Mouse (Mus musculus): ENCODE measurements around the gene AC134908.4. TPM values are rescaled to one million over a fixed set of nuclear protein-coding genes. Genes with fewer than 3 reads are reported as not detected.
A peak's percentile ranks its signal among the peaks of the same experiment; 100 is the strongest.

AC134908.4 gene
- polyA plus RNA-seq, 1 experiment = 5.0 TPM

GRCm38 (mm10) chr17:25825311-25825710 lies 29.9 kb upstream of the AC134908.4 start:
- DNase-seq = no peak
- no peak overlapping the region for H3K27ac ChIP-seq (ENCODE audit: insufficient read depth, low read length)
- WGBS = 81% methylated on average over 6 of the region's 6 CpGs
- H3K4me3 ChIP-seq (replicated peaks; ENCODE audit: insufficient read depth, low read depth, low read length) = no peak overlapping the region
- no peaks in the 10 kb centered on the region for H3K27me3 ChIP-seq (ENCODE audit: control insufficient read depth, insufficient read depth, low read length)
- TF ChIP-seq CTCF (IDR thresholded peaks at IDR 0.05; ENCODE audit: borderline replicate concordance, insufficient read depth, low read depth, low read length) (no peak), POLR2A (IDR thresholded peaks at IDR 0.05; ENCODE audit: borderline replicate concordance, insufficient read depth, low read length) (no peak)
- H3K4me1 ChIP-seq (ENCODE audit: control insufficient read depth, insufficient read depth, low read length) = peaks cover 17% of the 10 kb centered on the region

DNA sequence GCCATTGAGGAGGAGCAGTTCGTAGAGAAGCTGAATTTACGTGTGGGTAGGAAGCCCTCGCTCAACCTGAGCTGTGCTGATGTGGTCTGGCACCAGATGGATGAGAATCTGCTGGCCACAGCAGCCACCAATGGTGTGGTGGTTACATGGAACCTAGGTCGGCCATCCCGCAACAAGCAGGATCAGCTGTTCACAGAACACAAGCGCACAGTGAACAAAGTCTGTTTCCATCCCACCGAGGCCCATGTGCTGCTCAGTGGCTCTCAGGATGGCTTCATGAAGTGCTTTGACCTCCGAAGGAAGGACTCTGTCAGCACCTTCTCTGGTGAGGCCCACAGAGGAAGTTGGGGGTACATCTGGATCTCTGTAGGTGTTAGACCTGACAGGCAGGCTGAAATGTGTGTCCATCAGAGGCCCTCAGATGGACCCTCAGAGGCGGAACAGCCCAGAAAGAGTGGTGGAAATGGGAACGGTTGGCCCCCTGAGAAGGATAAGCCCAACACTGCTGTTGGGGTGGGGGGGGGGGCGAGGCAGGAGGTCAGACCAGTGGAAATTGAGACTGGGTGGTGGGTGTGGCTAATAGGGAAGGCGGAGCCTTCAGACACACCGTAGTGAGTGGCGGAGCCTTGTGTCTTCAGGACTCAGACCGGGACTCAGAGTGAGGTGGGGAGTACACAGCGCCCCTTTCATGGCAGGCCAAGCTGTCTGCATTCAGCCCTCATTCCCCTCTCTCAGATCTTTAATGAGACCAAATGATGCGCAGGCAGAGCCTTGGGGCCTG lies 29.1 kb upstream of the AC134908.4 start:
- 68% methylated on average over 17 of the region's 17 CpGs for WGBS
- H3K27ac ChIP-seq (ENCODE audit: insufficient read depth, low read length) = no peak overlapping the region

GRCm38 (mm10) chr17:25823452-25823851 lies 28.0 kb upstream of the AC134908.4 start, which contains the start of gene Wdr24:
Gene Wdr24 (plus strand): TSS chr17:25823627.
- Histone ChIP-seq H3K27ac (ENCODE audit: insufficient read depth, low read length) (peak within 1 kb of the TSS; percentile 31; the same call in 1 of the 2 replicates), H3K27me3 (ENCODE audit: control insufficient read depth, insufficient read depth, low read length) (no peaks in the 10 kb centered on the region), H3K4me1 (ENCODE audit: control insufficient read depth, insufficient read depth, low read length) (peaks cover 12% of the 10 kb centered on the region), H3K4me3 (replicated peaks; ENCODE audit: insufficient read depth, low read depth, low read length) (peak within 1 kb of the TSS; percentile 80)
- WGBS = under 1% methylated on average over 18 of the region's 18 CpGs
- TF ChIP-seq POLR2A (IDR thresholded peaks at IDR 0.05; ENCODE audit: borderline replicate concordance, insufficient read depth, low read length) = peak; percentile 77; the same call in 1 of the 2 replicates
- TF ChIP-seq CTCF (IDR thresholded peaks at IDR 0.05; ENCODE audit: borderline replicate concordance, insufficient read depth, low read depth, low read length) = no peak
- DNase-seq = peak; percentile 85 to 86

More for the DNA sequence above, 29.1 kb upstream of the AC134908.4 start:
- TF ChIP-seq CTCF (IDR thresholded peaks at IDR 0.05; ENCODE audit: borderline replicate concordance, insufficient read depth, low read depth, low read length) = no peak
- TF ChIP-seq POLR2A (IDR thresholded peaks at IDR 0.05; ENCODE audit: borderline replicate concordance, insufficient read depth, low read length) = no peak
- H3K27me3 ChIP-seq (ENCODE audit: control insufficient read depth, insufficient read depth, low read length) = no peaks in the 10 kb centered on the region
- peak overlapping the region; percentile 80 for H3K4me3 ChIP-seq (replicated peaks; ENCODE audit: insufficient read depth, low read depth, low read length)
- H3K4me1 ChIP-seq (ENCODE audit: control insufficient read depth, insufficient read depth, low read length) = peaks cover 14% of the 10 kb centered on the region
- DNase-seq = no peak

DNA sequence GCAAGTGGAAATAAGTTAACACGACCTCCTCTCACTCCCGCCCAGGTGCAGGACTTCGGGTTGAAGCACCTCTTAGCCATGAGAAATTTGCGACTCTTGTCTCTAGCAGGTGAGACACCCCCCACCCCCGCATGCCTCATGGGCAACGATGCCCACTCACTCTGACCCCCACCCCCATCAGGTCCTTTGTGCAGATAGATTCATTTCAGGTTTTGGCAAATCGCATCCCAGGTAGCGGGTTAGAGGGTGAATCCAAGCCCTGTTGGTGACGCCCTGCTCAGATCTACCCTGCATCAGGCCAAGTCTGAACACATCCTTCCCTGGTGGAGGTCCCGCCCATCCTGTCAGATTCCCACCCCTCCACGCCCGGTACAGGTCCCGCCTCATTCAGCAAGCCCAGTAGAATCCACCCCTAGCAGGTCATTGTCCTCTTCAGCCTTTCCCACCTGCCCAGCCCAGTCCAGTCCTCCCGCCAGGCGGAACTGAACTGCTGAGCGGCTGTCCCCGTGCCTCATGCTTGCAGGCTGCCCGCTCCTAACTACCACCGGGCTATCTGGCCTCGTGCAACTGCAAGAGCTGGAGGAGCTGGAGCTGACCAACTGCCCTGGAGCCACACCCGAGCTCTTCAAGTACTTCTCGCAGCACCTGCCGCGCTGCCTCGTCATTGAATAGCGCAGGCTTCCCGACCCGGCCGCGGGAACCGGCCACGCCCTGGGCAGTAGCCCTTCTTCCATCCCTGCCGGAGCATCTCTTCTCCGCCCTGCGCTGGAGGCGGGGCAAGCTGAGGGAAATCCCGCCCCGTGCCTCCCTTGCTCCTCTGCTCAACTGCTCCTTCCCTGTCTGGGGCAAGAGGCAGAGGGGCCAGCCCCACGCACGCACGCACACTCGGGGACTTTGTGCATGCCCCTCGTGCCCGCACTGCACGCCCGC lies 23.7 kb upstream of the AC134908.4 start:
- Histone ChIP-seq H3K27ac (ENCODE audit: insufficient read depth, low read length) (no peak overlapping the region), H3K4me1 (ENCODE audit: control insufficient read depth, insufficient read depth, low read length) (peaks cover 24% of the 10 kb centered on the region), H3K27me3 (ENCODE audit: control insufficient read depth, insufficient read depth, low read length) (no peaks in the 10 kb centered on the region), H3K4me3 (replicated peaks; ENCODE audit: insufficient read depth, low read depth, low read length) (no peak overlapping the region)
- peak in 1 of 2 experiments; percentile 44 for DNase-seq
- TF ChIP-seq CTCF (IDR thresholded peaks at IDR 0.05; ENCODE audit: borderline replicate concordance, insufficient read depth, low read depth, low read length) = no peak
- WGBS = 28% methylated on average over 46 of the region's 46 CpGs

DNA sequence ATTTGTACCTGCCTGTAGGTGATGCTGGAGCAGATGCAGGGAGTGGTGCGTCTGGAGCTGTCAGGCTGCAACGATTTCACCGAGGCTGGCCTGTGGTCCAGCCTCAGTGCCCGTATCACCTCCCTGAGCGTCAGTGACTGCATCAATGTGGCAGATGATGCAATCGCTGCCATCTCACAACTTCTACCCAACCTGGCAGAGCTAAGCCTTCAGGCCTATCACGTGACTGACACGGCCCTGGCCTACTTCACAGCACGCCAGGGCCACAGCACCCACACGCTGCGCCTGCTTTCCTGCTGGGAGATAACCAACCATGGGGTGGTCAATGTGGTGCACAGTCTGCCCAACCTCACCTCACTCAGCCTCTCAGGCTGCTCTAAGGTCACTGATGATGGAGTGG lies 22.2 kb upstream of the AC134908.4 start:
- 74% methylated on average over 11 of the region's 11 CpGs for WGBS
- peaks cover 26% of the 10 kb centered on the region for H3K4me1 ChIP-seq (ENCODE audit: control insufficient read depth, insufficient read depth, low read length)
- TF ChIP-seq POLR2A (IDR thresholded peaks at IDR 0.05; ENCODE audit: borderline replicate concordance, insufficient read depth, low read length) (no peak), CTCF (IDR thresholded peaks at IDR 0.05; ENCODE audit: borderline replicate concordance, insufficient read depth, low read depth, low read length) (no peak)

DNA sequence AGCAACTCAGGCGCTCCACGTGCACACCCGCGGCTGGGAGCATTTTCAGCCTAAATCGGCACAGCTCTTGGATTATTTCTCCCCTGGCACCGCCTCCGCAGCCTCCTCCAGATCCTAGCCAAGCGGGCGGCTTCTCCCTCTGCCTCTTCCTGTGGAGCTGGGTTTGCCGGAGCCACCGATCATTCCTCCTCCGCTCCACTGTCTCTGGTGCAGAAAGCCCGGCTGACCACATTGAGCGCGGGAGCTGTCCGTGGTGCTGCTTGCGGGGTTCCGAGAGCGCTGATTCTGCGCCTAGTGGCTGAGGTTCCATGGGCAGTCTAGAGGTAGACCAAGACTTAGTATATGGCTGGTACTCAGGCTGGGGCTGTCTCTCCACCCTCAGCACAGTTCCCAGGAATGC lies 18.0 kb upstream of the AC134908.4 start:
- Histone ChIP-seq H3K27me3 (ENCODE audit: control insufficient read depth, insufficient read depth, low read length) (no peaks in the 10 kb centered on the region), H3K27ac (ENCODE audit: insufficient read depth, low read length) (peak overlapping the region; percentile 36), H3K4me3 (replicated peaks; ENCODE audit: insufficient read depth, low read depth, low read length) (peak overlapping the region; percentile 27), H3K4me1 (ENCODE audit: control insufficient read depth, insufficient read depth, low read length) (peaks cover 44% of the 10 kb centered on the region)
- peak; percentile 76 to 77 for DNase-seq
- TF ChIP-seq CTCF (IDR thresholded peaks at IDR 0.05; ENCODE audit: borderline replicate concordance, insufficient read depth, low read depth, low read length) (peak; percentile 52; the same call in 1 of the 2 replicates), POLR2A (IDR thresholded peaks at IDR 0.05; ENCODE audit: borderline replicate concordance, insufficient read depth, low read length) (no peak)
- WGBS = 0% methylated on average over 20 of the region's 20 CpGs

More for the DNA sequence above, 22.2 kb upstream of the AC134908.4 start:
- no peak overlapping the region for H3K27ac ChIP-seq (ENCODE audit: insufficient read depth, low read length)
- H3K27me3 ChIP-seq (ENCODE audit: control insufficient read depth, insufficient read depth, low read length) = no peaks in the 10 kb centered on the region
- DNase-seq = no peak
- no peak overlapping the region for H3K4me3 ChIP-seq (replicated peaks; ENCODE audit: insufficient read depth, low read depth, low read length)

- Histone ChIP-seq H3K4me3 (replicated peaks; ENCODE audit: insufficient read depth, low read depth, low read length) (peak overlapping the region; percentile 77), H3K4me1 (ENCODE audit: control insufficient read depth, insufficient read depth, low read length) (peaks cover 34% of the 10 kb centered on the region), H3K27ac (ENCODE audit: insufficient read depth, low read length) (peak overlapping the region; percentile 95), H3K27me3 (ENCODE audit: control insufficient read depth, insufficient read depth, low read length) (no peaks in the 10 kb centered on the region)
- TF ChIP-seq POLR2A (IDR thresholded peaks at IDR 0.05; ENCODE audit: borderline replicate concordance, insufficient read depth, low read length) (no peak), CTCF (IDR thresholded peaks at IDR 0.05; ENCODE audit: borderline replicate concordance, insufficient read depth, low read depth, low read length) (no peak)
- peak in 1 of 2 experiments; percentile 36 for DNase-seq
- WGBS = 30% methylated on average over 4 of the region's 4 CpGs
Measured at GRCm38 (mm10) chr17:25810890-25811289, 15.4 kb upstream of the AC134908.4 start.

Data from cerebellum, adult 2 months (tissue).